ENCODE assay signal across 8 mouse cellular contexts in genomic region chr3:108164807-108165206, GRCm38 (mm10). TPM values are rescaled to one million over a fixed set of nuclear protein-coding genes. Genes with fewer than 3 reads are reported as not detected.
DNase-seq lines count a peak whose midpoint lies in the region; ATAC-seq lines count a peak whose summit lies in the region.

No protein-coding gene starts in this region.

- peak overlapping the region; percentile 27 for H3K4me3 ChIP-seq in embryonic facial prominence, embryonic 15.5 days (replicated peaks)
- H3K4me3 ChIP-seq in heart, embryonic 10.5 days, result peak overlapping the region; percentile 6; the same call in 1 of the 2 replicates
- H3K4me3 ChIP-seq in kidney, embryonic 14.5 days (ENCODE audit: low read length), result peak overlapping the region; percentile 9; the same call in 1 of the 2 replicates
- peak overlapping the region; percentile 15; the same call in 1 of the 2 replicates for H3K4me3 ChIP-seq in limb, embryonic 15.5 days
- no peak overlapping the region for H3K4me3 ChIP-seq in stomach, embryonic 14.5 days (ENCODE audit: low read depth, low read length)

- no peak overlapping the region for H3K27ac ChIP-seq in embryonic facial prominence, embryonic 15.5 days (replicated peaks)
- H3K27ac ChIP-seq in heart, embryonic 10.5 days, result no peak overlapping the region
- H3K27ac ChIP-seq in kidney, embryonic 14.5 days (ENCODE audit: low read depth, low read length), result peak overlapping the region; percentile 38; the same call in 1 of the 2 replicates
- H3K27ac ChIP-seq in limb, embryonic 15.5 days, result no peak overlapping the region
- no peak overlapping the region for H3K27ac ChIP-seq in stomach, embryonic 14.5 days (ENCODE audit: low read length)

- H3K9ac ChIP-seq in embryonic facial prominence, embryonic 15.5 days, result no peak overlapping the region
- H3K9ac ChIP-seq in kidney, embryonic 14.5 days (ENCODE audit: low read depth, low read length), result no peak overlapping the region
- H3K9ac ChIP-seq in limb, embryonic 15.5 days, result no peak overlapping the region
- H3K9ac ChIP-seq in stomach, embryonic 14.5 days (replicated peaks; ENCODE audit: low read depth, low read length), result no peak overlapping the region

- peak; percentile 22; the same call in 1 of the 2 replicates for ATAC-seq in embryonic facial prominence, embryonic 15.5 days (ENCODE audit: insufficient number of reproducible peaks, low FRiP score, low TSS enrichment, low read depth)
- peak; percentile 41 for ATAC-seq in kidney, embryonic 14.5 days (ENCODE audit: low FRiP score, low TSS enrichment)
- ATAC-seq in limb, embryonic 15.5 days (ENCODE audit: insufficient number of reproducible peaks, low FRiP score, low TSS enrichment, low read depth), result no peak; the same call in 1 of the 2 replicates
- ATAC-seq in monocyte, adult 5-6 weeks (replicated peaks; ENCODE audit: insufficient number of reproducible peaks, low FRiP score, low TSS enrichment, poor library complexity, severe bottlenecking), result peak; percentile 85
- peak; percentile 48; the same call in 1 of the 2 replicates for ATAC-seq in stomach, embryonic 14.5 days (ENCODE audit: insufficient number of reproducible peaks, insufficient read depth, low FRiP score, low read depth)

- DNase-seq in B cell, adult 2 months, result peak; percentile 87 to 90
- peak; percentile 80 to 84 for DNase-seq in adrenal gland, postnatal 36 days
- peak; percentile 91 for DNase-seq in heart, embryonic 10.5 days (ENCODE audit: low spot score)

- H3K9me3 ChIP-seq in embryonic facial prominence, embryonic 15.5 days (replicated peaks), result no peaks in the 10 kb centered on the region
- no peaks in the 10 kb centered on the region for H3K9me3 ChIP-seq in heart, embryonic 10.5 days
- H3K9me3 ChIP-seq in kidney, embryonic 14.5 days (ENCODE audit: control insufficient read depth, low read length), result no peaks in the 10 kb centered on the region
- H3K9me3 ChIP-seq in limb, embryonic 15.5 days, result no peaks in the 10 kb centered on the region
- no peaks in the 10 kb centered on the region for H3K9me3 ChIP-seq in stomach, embryonic 14.5 days (ENCODE audit: control insufficient read depth, low read depth, low read length)

- peak overlapping the region; percentile 42 for H3K4me2 ChIP-seq in embryonic facial prominence, embryonic 15.5 days (replicated peaks)
- peak overlapping the region; percentile 31; the same call in 1 of the 2 replicates for H3K4me2 ChIP-seq in kidney, embryonic 14.5 days (replicated peaks; ENCODE audit: low read depth, low read length)
- H3K4me2 ChIP-seq in limb, embryonic 15.5 days, result peak overlapping the region; percentile 25; the same call in 1 of the 2 replicates
- peak overlapping the region; percentile 25; the same call in 1 of the 2 replicates for H3K4me2 ChIP-seq in stomach, embryonic 14.5 days (replicated peaks; ENCODE audit: low read depth, low read length)

- peaks cover 34% of the 10 kb centered on the region for H3K4me1 ChIP-seq in embryonic facial prominence, embryonic 15.5 days
- H3K4me1 ChIP-seq in heart, embryonic 10.5 days, result peaks cover 41% of the 10 kb centered on the region
- peaks cover 30% of the 10 kb centered on the region for H3K4me1 ChIP-seq in kidney, embryonic 14.5 days (ENCODE audit: control insufficient read depth, insufficient read depth, low read length)
- peaks cover 46% of the 10 kb centered on the region for H3K4me1 ChIP-seq in limb, embryonic 15.5 days
- peaks cover 10% of the 10 kb centered on the region for H3K4me1 ChIP-seq in stomach, embryonic 14.5 days (ENCODE audit: control insufficient read depth, insufficient read depth, low read length)

- H3K27me3 ChIP-seq in embryonic facial prominence, embryonic 15.5 days, result no peaks in the 10 kb centered on the region
- H3K27me3 ChIP-seq in heart, embryonic 10.5 days (ENCODE audit: insufficient read depth, poor library complexity, severe bottlenecking), result peaks cover 19% of the 10 kb centered on the region; the same call in 1 of the 2 replicates
- H3K27me3 ChIP-seq in kidney, embryonic 14.5 days (ENCODE audit: control insufficient read depth, insufficient read depth, low read length), result no peaks in the 10 kb centered on the region
- H3K27me3 ChIP-seq in limb, embryonic 15.5 days, result no peaks in the 10 kb centered on the region
- H3K27me3 ChIP-seq in stomach, embryonic 14.5 days (ENCODE audit: control insufficient read depth, insufficient read depth, low read length), result no peaks in the 10 kb centered on the region

- WGBS in embryonic facial prominence, embryonic 15.5 days, result 17% methylated on average over 9 of the region's 9 CpGs
- 26% methylated on average over 9 of the region's 9 CpGs for WGBS in heart, embryonic 10.5 days
- WGBS in kidney, embryonic 14.5 days, result 12% methylated on average over 9 of the region's 9 CpGs
- whole genome bisulfite sequencing in limb, embryonic 15.5 days, result 24% methylated on average over 9 of the region's 9 CpGs
- 14% methylated on average over 9 of the region's 9 CpGs for WGBS in stomach, embryonic 14.5 days

- no peaks in the 10 kb centered on the region for H3K36me3 ChIP-seq in embryonic facial prominence, embryonic 15.5 days
- no peaks in the 10 kb centered on the region for H3K36me3 ChIP-seq in heart, embryonic 10.5 days
- no peaks in the 10 kb centered on the region for H3K36me3 ChIP-seq in kidney, embryonic 14.5 days (ENCODE audit: control insufficient read depth, insufficient read depth, low read length)
- H3K36me3 ChIP-seq in limb, embryonic 15.5 days, result no peaks in the 10 kb centered on the region
- no peaks in the 10 kb centered on the region for H3K36me3 ChIP-seq in stomach, embryonic 14.5 days (ENCODE audit: control insufficient read depth, insufficient read depth, low read length)

RNA-seq across cellular contexts. Expression of gene Gpr61, which starts 10.1 kb away (rescaled TPM):
- under 1 TPM; 0.13 to 0.16 TPM for total RNA-seq in adrenal gland, postnatal 36 days (2021)
- 0.11 and 0.25 TPM in 2 replicates for polyA plus RNA-seq in embryonic facial prominence, embryonic 15.5 days (2015; fragmentation: Nextera tagmentation; extraction: Ambion mirVana)
- polyA plus RNA-seq in heart, embryonic 10.5 days (2016; fragmentation: Nextera tagmentation; extraction: Ambion mirVana), result 0.11 and 0.33 TPM in 2 replicates
- polyA plus RNA-seq in kidney, embryonic 14.5 days (2014; fragmentation: Nextera tagmentation; extraction: Ambion mirVana), result 0.09 and 0.18 TPM in 2 replicates
- 0.09 TPM in 2 replicates for polyA plus RNA-seq in limb, embryonic 15.5 days (2015; fragmentation: Nextera tagmentation; extraction: Ambion mirVana)
- total RNA-seq in monocyte, adult 5-6 weeks (2017), result not detected in 3 replicates
- polyA plus RNA-seq in stomach, embryonic 14.5 days (2014; fragmentation: Nextera tagmentation; extraction: Ambion mirVana), result 0.07 and 0.26 TPM in 2 replicates

RNA-seq across cellular contexts. Expression of gene Gnai3, which starts 18.9 kb away (rescaled TPM):
- total RNA-seq in adrenal gland, postnatal 36 days (2021), result 100 to 1,000 TPM; 159 to 181 TPM
- polyA plus RNA-seq in embryonic facial prominence, embryonic 15.5 days (2015; fragmentation: Nextera tagmentation; extraction: Ambion mirVana), result 154 and 161 TPM in 2 replicates
- polyA plus RNA-seq in heart, embryonic 10.5 days (2016; fragmentation: Nextera tagmentation; extraction: Ambion mirVana), result 106 and 131 TPM in 2 replicates
- 115 and 181 TPM in 2 replicates for polyA plus RNA-seq in kidney, embryonic 14.5 days (2014; fragmentation: Nextera tagmentation; extraction: Ambion mirVana)
- 179 and 183 TPM in 2 replicates for polyA plus RNA-seq in limb, embryonic 15.5 days (2015; fragmentation: Nextera tagmentation; extraction: Ambion mirVana)
- 156 to 172 TPM (median 164 TPM) in 3 replicates for total RNA-seq in monocyte, adult 5-6 weeks (2017)
- polyA plus RNA-seq in stomach, embryonic 14.5 days (2014; fragmentation: Nextera tagmentation; extraction: Ambion mirVana), result 154 and 170 TPM in 2 replicates

RNA-seq across cellular contexts. Expression of gene Amigo1, which starts 21.3 kb away (rescaled TPM):
- 10 to 100 TPM; 20.0 to 22.3 TPM for total RNA-seq in adrenal gland, postnatal 36 days (2021)
- 6.3 and 6.8 TPM in 2 replicates for polyA plus RNA-seq in embryonic facial prominence, embryonic 15.5 days (2015; fragmentation: Nextera tagmentation; extraction: Ambion mirVana)
- polyA plus RNA-seq in heart, embryonic 10.5 days (2016; fragmentation: Nextera tagmentation; extraction: Ambion mirVana), result 1.4 and 3.3 TPM in 2 replicates
- polyA plus RNA-seq in kidney, embryonic 14.5 days (2014; fragmentation: Nextera tagmentation; extraction: Ambion mirVana), result 3.0 and 3.7 TPM in 2 replicates
- polyA plus RNA-seq in limb, embryonic 15.5 days (2015; fragmentation: Nextera tagmentation; extraction: Ambion mirVana), result 4.7 and 5.4 TPM in 2 replicates
- total RNA-seq in monocyte, adult 5-6 weeks (2017), result 3.7 to 6.2 TPM (median 4.2 TPM) in 3 replicates
- polyA plus RNA-seq in stomach, embryonic 14.5 days (2014; fragmentation: Nextera tagmentation; extraction: Ambion mirVana), result 2.4 and 3.2 TPM in 2 replicates

RNA-seq across cellular contexts. Expression of gene Cyb561d1, which starts 36.2 kb away (rescaled TPM):
- total RNA-seq in adrenal gland, postnatal 36 days (2021), result 1 to 10 TPM; 6.5 to 7.7 TPM
- 2.8 and 3.0 TPM in 2 replicates for polyA plus RNA-seq in embryonic facial prominence, embryonic 15.5 days (2015; fragmentation: Nextera tagmentation; extraction: Ambion mirVana)
- 3.1 and 3.9 TPM in 2 replicates for polyA plus RNA-seq in heart, embryonic 10.5 days (2016; fragmentation: Nextera tagmentation; extraction: Ambion mirVana)
- polyA plus RNA-seq in kidney, embryonic 14.5 days (2014; fragmentation: Nextera tagmentation; extraction: Ambion mirVana), result 1.4 and 2.2 TPM in 2 replicates
- polyA plus RNA-seq in limb, embryonic 15.5 days (2015; fragmentation: Nextera tagmentation; extraction: Ambion mirVana), result 2.4 and 3.1 TPM in 2 replicates
- total RNA-seq in monocyte, adult 5-6 weeks (2017), result 13.0 to 22.3 TPM (median 15.0 TPM) in 3 replicates
- 2.7 and 2.8 TPM in 2 replicates for polyA plus RNA-seq in stomach, embryonic 14.5 days (2014; fragmentation: Nextera tagmentation; extraction: Ambion mirVana)

RNA-seq across cellular contexts. Expression of gene Atxn7l2, which starts 45.9 kb away (rescaled TPM):
- total RNA-seq in adrenal gland, postnatal 36 days (2021), result 1 to 10 TPM; 7.6 to 9.7 TPM
- 18.4 and 20.4 TPM in 2 replicates for polyA plus RNA-seq in embryonic facial prominence, embryonic 15.5 days (2015; fragmentation: Nextera tagmentation; extraction: Ambion mirVana)
- polyA plus RNA-seq in heart, embryonic 10.5 days (2016; fragmentation: Nextera tagmentation; extraction: Ambion mirVana), result 9.2 and 11.7 TPM in 2 replicates
- polyA plus RNA-seq in kidney, embryonic 14.5 days (2014; fragmentation: Nextera tagmentation; extraction: Ambion mirVana), result 16.9 and 21.9 TPM in 2 replicates
- polyA plus RNA-seq in limb, embryonic 15.5 days (2015; fragmentation: Nextera tagmentation; extraction: Ambion mirVana), result 18.0 and 18.7 TPM in 2 replicates
- total RNA-seq in monocyte, adult 5-6 weeks (2017), result 4.0 to 7.1 TPM (median 6.8 TPM) in 3 replicates
- polyA plus RNA-seq in stomach, embryonic 14.5 days (2014; fragmentation: Nextera tagmentation; extraction: Ambion mirVana), result 16.8 and 19.9 TPM in 2 replicates
